Mouse (Mus musculus) heart, postnatal 10 days (tissue): ENCODE measurements at regions not wholly inside any gene's neighbourhood (a gene's known extent, or its start where the extent isn't known, plus 50 kb on each side); places are given as distances from the start of the nearest gene placed in this dataset.
A peak's percentile ranks its signal among the peaks of the same experiment; 100 is the strongest.
"Not testable (repeated sequence)": the region's sequence is repeated elsewhere in the genome, so short reads cannot be mapped to it uniquely, and the experiment has no call there.

Experiments
- DNase-seq, 2 experiments: peaks; one replicate each; pipeline ENCODE4 v3.0.0; 2021
- intact Hi-C: fragments of 180-260 bp; cut with DNase I; formaldehyde crosslinking; loops from one replicate; pipeline ENCODE4 v1.15.1; 2025

- intact Hi-C loops = loop anchor here (1.0 to 5.0 kb wide), 5 partner anchors 27 to 401 kb away; partner anchors contain the start of gene Ifngr1
Measured at GRCm38 (mm10) chr10:19491513-19492380, 100.0 kb upstream of the Ifngr1 start.

GRCm38 (mm10) chr10:19494461-19495105 lies 97.2 kb upstream of the Ifngr1 start:
- peak; percentile 24 to 34 for DNase-seq
- intact Hi-C loops = loop anchor here (5.0 kb wide), 2 partner anchors 98 to 398 kb away; partner anchors contain the start of gene Ifngr1

More at GRCm38 (mm10) chr10:19491513-19492380, 100.0 kb upstream of the Ifngr1 start:
- DNase-seq = peak; percentile 68 to 86

- intact Hi-C loops = no loop called here
- DNase-seq = no peak
Measured at GRCm38 (mm10) chr10:19498112-19498511, 93.6 kb upstream of the Ifngr1 start.

- DNase-seq = no peak
- intact Hi-C loops = no loop called here
Measured at GRCm38 (mm10) chr10:19502874-19503273, 88.9 kb upstream of the Ifngr1 start.

- intact Hi-C loops = no loop called here
- no peak for DNase-seq
Measured at GRCm38 (mm10) chr10:19503846-19504765, 87.6 kb upstream of the Ifngr1 start.

- intact Hi-C loops = no loop called here
Measured at GRCm38 (mm10) chr10:19505174-19505573, 86.6 kb upstream of the Ifngr1 start.

GRCm38 (mm10) chr10:19505979-19506378 lies 85.8 kb upstream of the Ifngr1 start:
- DNase-seq = no peak

More at GRCm38 (mm10) chr10:19505174-19505573, 86.6 kb upstream of the Ifngr1 start:
- DNase-seq = no peak

GRCm38 (mm10) chr10:19506434-19506833 lies 85.3 kb upstream of the Ifngr1 start:
- intact Hi-C loops = no loop called here
- DNase-seq = no peak

More at GRCm38 (mm10) chr10:19505979-19506378, 85.8 kb upstream of the Ifngr1 start:
- intact Hi-C loops = no loop called here

- no peak for DNase-seq
- intact Hi-C loops = no loop called here
Measured at GRCm38 (mm10) chr10:19508221-19508745, 83.5 kb upstream of the Ifngr1 start.

- no peak for DNase-seq
- intact Hi-C loops = no loop called here
Measured at GRCm38 (mm10) chr10:19510047-19510446, 81.7 kb upstream of the Ifngr1 start.

- intact Hi-C loops, DNase-seq: not testable (repeated sequence)
Measured at GRCm38 (mm10) chr10:19514366-19514765, 77.4 kb upstream of the Ifngr1 start.

- DNase-seq = no peak
- intact Hi-C loops = loop anchor here (5.0 kb wide), 1 partner anchor 218 kb away; no protein-coding TSS in a partner anchor
Measured at GRCm38 (mm10) chr10:19514837-19515236, 76.9 kb upstream of the Ifngr1 start.

- no peak for DNase-seq
- intact Hi-C loops = loop anchor here (5.0 kb wide), 1 partner anchor 219 kb away; no protein-coding TSS in a partner anchor
Measured at GRCm38 (mm10) chr10:19516011-19516410, 75.7 kb upstream of the Ifngr1 start.

GRCm38 (mm10) chr10:19517093-19517492 lies 74.7 kb upstream of the Ifngr1 start:
- DNase-seq = no peak
- intact Hi-C loops = loop anchor here (1.0 to 5.0 kb wide), 2 partner anchors 220 to 277 kb away; no protein-coding TSS in a partner anchor

GRCm38 (mm10) chr10:19518763-19519162 lies 73.0 kb upstream of the Ifngr1 start:
- intact Hi-C loops = loop anchor here (1.0 to 5.0 kb wide), 3 partner anchors 27 to 601 kb away; no protein-coding TSS in a partner anchor
- DNase-seq = peak in 1 of 2 experiments; percentile 51

GRCm38 (mm10) chr10:19522198-19522597 lies 69.6 kb upstream of the Ifngr1 start:
- intact Hi-C loops = loop anchor here (5.0 kb wide), 3 partner anchors 70 to 170 kb away; partner anchors contain the start of gene Ifngr1

GRCm38 (mm10) chr10:19525939-19526338 lies 65.8 kb upstream of the Ifngr1 start:
- DNase-seq = no peak
- intact Hi-C loops = no loop called here

More at GRCm38 (mm10) chr10:19522198-19522597, 69.6 kb upstream of the Ifngr1 start:
- DNase-seq = no peak

GRCm38 (mm10) chr10:19526353-19526752 lies 65.4 kb upstream of the Ifngr1 start:
- intact Hi-C loops = no loop called here

GRCm38 (mm10) chr10:19529655-19530054 lies 62.1 kb upstream of the Ifngr1 start:
- intact Hi-C loops = no loop called here
- no peak for DNase-seq

More at GRCm38 (mm10) chr10:19526353-19526752, 65.4 kb upstream of the Ifngr1 start:
- no peak for DNase-seq

- intact Hi-C loops = no loop called here
- no peak for DNase-seq
Measured at GRCm38 (mm10) chr10:19530056-19530455, 61.7 kb upstream of the Ifngr1 start.
